Mouse (Mus musculus): Measurements from ENCODE around the gene Fcho1.
"Not testable (repeated sequence)": the region's sequence is repeated elsewhere in the genome, so short reads cannot be mapped to it uniquely, and the experiment has no call there.

GRCm38 (mm10) chr8:71752263-71752662 lies 26.7 kb upstream of the Fcho1 start:
- not testable (repeated sequence) for TF ChIP-seq ZC3H11A (IDR thresholded peaks at IDR 0.05; ENCODE audit: borderline replicate concordance, low read depth, low read length); ZNF384 (IDR thresholded peaks at IDR 0.05; ENCODE audit: low read depth, low read length); MAFK (IDR thresholded peaks at IDR 0.05; ENCODE audit: insufficient read depth, low read depth, low read length)

Measured in ES-E14 (cell line).